Mouse (Mus musculus): Measurements from ENCODE around the gene Olfr55.

DNA sequence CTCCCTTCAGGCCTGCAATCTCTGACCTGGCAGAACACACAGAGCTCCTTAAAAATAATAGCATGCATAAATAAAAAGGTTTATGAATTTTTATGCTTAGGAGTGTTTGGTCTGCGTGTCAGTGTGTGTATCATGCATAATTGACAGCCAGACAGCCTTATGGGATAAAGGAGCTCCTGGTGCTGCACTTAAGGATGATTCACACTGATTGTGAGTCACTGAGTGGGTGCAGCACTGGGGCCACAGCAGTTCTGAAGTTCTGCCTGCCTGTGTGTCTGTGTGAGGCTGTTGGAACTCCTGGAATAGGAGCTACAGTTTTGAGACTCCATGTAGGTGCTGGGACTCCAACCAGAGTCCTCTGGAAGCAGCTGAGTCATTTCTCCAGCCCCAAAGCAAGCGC, 42.0 kb upstream of the Olfr55 start:
- TF ChIP-seq CTCF (IDR thresholded peaks at IDR 0.05; ENCODE audit: low read depth), result no peak
- no peak for TF ChIP-seq EP300 (optimal IDR thresholded peaks at IDR 0.05)

All from stomach, postnatal 0 days (tissue).